In the genomic region with DNA sequence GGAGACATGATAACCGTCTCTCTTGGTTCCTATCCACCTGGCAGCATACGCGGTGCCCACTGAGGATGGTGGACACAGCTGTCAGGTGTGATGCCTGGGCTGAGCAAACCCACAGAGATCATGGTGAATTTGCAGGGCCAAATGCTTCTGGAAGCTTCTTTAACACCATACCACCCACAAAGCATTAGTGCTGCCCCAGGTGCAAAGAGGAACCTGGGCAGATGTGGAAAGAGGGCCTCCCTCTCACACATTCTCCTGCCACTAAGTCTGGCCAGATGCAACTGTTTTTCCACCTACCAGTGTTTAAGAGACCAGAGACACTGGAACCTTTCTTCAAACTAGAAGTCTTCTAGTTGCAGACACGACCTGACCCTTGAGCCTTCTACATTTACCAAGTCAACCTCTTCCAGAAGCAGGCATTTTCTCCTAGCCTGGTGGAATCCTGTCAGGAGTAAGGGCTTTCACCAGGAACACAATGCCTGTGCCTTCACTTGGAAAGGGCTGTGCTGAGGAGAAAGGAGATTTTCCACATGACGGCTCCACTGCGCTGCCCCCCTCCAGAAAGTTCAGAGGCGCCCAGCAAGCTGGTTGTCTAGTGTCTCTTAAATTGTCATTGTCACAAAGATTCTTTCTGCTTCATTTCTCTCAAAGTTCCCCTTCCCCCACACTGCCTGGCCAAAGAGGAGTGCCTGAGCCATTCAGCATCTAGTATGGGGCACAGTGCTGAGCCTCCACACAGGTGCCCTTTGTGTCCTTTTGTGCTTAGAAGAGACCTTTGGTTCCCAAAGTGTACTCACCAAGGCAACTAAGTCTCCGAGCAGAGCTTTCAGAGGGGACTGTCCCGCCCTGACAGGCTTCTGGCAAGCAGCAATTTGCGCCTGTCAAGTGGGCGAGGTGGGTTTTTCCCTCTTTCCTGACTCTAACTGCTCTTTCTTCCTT, we compare ENCODE assay signal across 11 mouse cellular contexts. TPM values are rescaled to one million over a fixed set of nuclear protein-coding genes. Genes with fewer than 3 reads are reported as not detected.
A peak's percentile ranks its signal among the peaks of the same experiment; 100 is the strongest.
DNase-seq lines count a peak whose midpoint lies in the region; ATAC-seq lines count a peak whose summit lies in the region.
"Had no signal": no experiment of that assay in that cellular context is flagged by ENCODE, and none has a peak within 500 bp of the region (broad histone marks: within the 10 kb centered on the region; RNA-seq: fewer than 3 reads in every experiment).

No protein-coding gene starts in this region.

- peak; percentile 72 for DNase-seq in heart, adult 11 months
- no peak for DNase-seq in heart, postnatal 10 days
- peak; percentile 67 for DNase-seq in kidney, adult 11 months
- peak; percentile 40 for DNase-seq in midbrain, embryonic 14.5 days
- DNase-seq in adrenal gland, adult 2 months: no peak
- DNase-seq in layer of hippocampus, postnatal 36 days: no peak
- DNase-seq: cerebellum, adult 18-20 months; layer of hippocampus, adult 9-11 months had no signal

- H3K27ac ChIP-seq in midbrain, embryonic 14.5 days (replicated peaks; ENCODE audit: low read depth, low read length): no peak overlapping the region
- H3K27ac ChIP-seq in intestine, embryonic 15.5 days: no peak overlapping the region

- H3K4me3 ChIP-seq in midbrain, embryonic 14.5 days (replicated peaks; ENCODE audit: low read depth, low read length): no peak overlapping the region
- no peak overlapping the region for H3K4me3 ChIP-seq in intestine, embryonic 15.5 days (replicated peaks)

- H3K9ac ChIP-seq in midbrain, embryonic 14.5 days (replicated peaks; ENCODE audit: low read length): no peak overlapping the region
- H3K9ac ChIP-seq in intestine, embryonic 15.5 days: no peak overlapping the region
- H3K9ac ChIP-seq: lung, embryonic 14.5 days had no signal

- H3K9me3 ChIP-seq in midbrain, embryonic 14.5 days (ENCODE audit: control insufficient read depth, low read length): no peaks in the 10 kb centered on the region; the same call in 1 of the 2 replicates
- H3K9me3 ChIP-seq in intestine, embryonic 15.5 days: no peaks in the 10 kb centered on the region

- intact Hi-C loops in heart, postnatal 10 days (cut with DNase I): no loop called here

- H3K4me2 ChIP-seq in midbrain, embryonic 14.5 days (ENCODE audit: low read length): no peak overlapping the region
- H3K4me2 ChIP-seq in intestine, embryonic 15.5 days (replicated peaks): no peak overlapping the region
- H3K4me2 ChIP-seq: lung, embryonic 14.5 days had no signal

- no peaks in the 10 kb centered on the region for H3K36me3 ChIP-seq in midbrain, embryonic 14.5 days (ENCODE audit: control insufficient read depth, insufficient read depth, low read length)
- H3K36me3 ChIP-seq in intestine, embryonic 15.5 days: no peaks in the 10 kb centered on the region

- WGBS in midbrain, embryonic 14.5 days: 34% methylated on average over 11 of the region's 11 CpGs
- WGBS in intestine, embryonic 15.5 days: 86% methylated on average over 11 of the region's 11 CpGs

- peak; percentile 81 for ATAC-seq in CD4-positive, CD25-positive, alpha-beta regulatory T cell, adult 4 months
- peak; percentile 37; the same call in 1 of the 2 replicates for ATAC-seq in midbrain, embryonic 14.5 days (ENCODE audit: low FRiP score, low TSS enrichment)
- ATAC-seq in intestine, embryonic 15.5 days: no peak

- H3K27me3 ChIP-seq in midbrain, embryonic 14.5 days (ENCODE audit: control insufficient read depth, insufficient read depth, low read length): no peaks in the 10 kb centered on the region
- no peaks in the 10 kb centered on the region for H3K27me3 ChIP-seq in intestine, embryonic 15.5 days (replicated peaks)

- peaks cover 6% of the 10 kb centered on the region; the same call in 1 of the 2 replicates for H3K4me1 ChIP-seq in midbrain, embryonic 14.5 days (ENCODE audit: control insufficient read depth, insufficient read depth, low read length)
- 0 out of 2 replicates have a peak, but pooled peaks cover 2% of the 10 kb centered on the region for H3K4me1 ChIP-seq in intestine, embryonic 15.5 days (replicated peaks)

RNA-seq across cellular contexts. Expression of a gene that starts 34.1 kb away (rescaled TPM):
- total RNA-seq in heart, postnatal 10 days (2021): 10 to 100 TPM; 26.0 to 38.4 TPM
- polyA plus RNA-seq in CD4-positive, CD25-positive, alpha-beta regulatory T cell, adult 4 months (2017; shearing (Covaris generic)): 10 to 100 TPM; 15.3 to 16.9 TPM
- 8.7 and 13.3 TPM in 2 replicates for polyA plus RNA-seq in midbrain, embryonic 14.5 days (2014; fragmentation: Nextera tagmentation; extraction: Ambion mirVana)
- 12.8 and 13.1 TPM in 2 replicates for polyA plus RNA-seq in intestine, embryonic 15.5 days (2015; fragmentation: Nextera tagmentation; extraction: Ambion mirVana)
- total RNA-seq in adrenal gland, adult 2 months (2021): 10 to 100 TPM; 18.1 to 36.7 TPM
- 16.6 and 21.5 TPM in 2 replicates for polyA plus RNA-seq in adrenal gland, adult 2 months (2012; rRNA removed)
- 1 to 10 TPM; 5.5 TPM for total RNA-seq in layer of hippocampus, postnatal 36 days (2021)

Comparison
In these comparisons a context has a peak if more than half of its experiments do, and no peak if none do; other contexts are left out.
1. DNase-seq: peak in heart, adult 11 months (single experiment), kidney, adult 11 months (single experiment) and midbrain, embryonic 14.5 days (single experiment); none in heart, postnatal 10 days (0 of 2), adrenal gland, adult 2 months (single experiment) and layer of hippocampus, postnatal 36 days (0 of 2).